ENCODE assay signal across 16 mouse cellular contexts in the genomic region with DNA sequence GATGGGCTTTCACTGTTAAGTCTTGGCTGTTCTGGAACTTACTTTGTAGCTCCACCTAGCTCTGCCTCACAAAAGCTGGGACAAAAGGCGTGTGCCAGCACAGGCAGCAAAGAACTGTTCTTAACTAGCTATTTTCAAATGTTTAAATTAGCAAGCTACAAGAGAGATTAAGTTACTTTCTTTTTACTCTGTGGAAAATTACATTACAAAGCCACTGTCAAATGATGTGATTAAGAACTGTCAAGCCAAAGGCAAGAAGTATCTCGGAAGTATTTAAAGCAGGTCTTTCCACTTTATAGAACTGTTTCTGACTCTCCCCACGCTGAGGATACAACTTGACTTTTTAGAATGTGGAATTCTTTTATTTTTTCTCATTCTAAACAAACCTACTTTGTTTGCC.
"Had no signal": no experiment of that assay in that cellular context is flagged by ENCODE, and none has a peak within 500 bp of the region (broad histone marks: within the 10 kb centered on the region; RNA-seq: fewer than 3 reads in every experiment).

No protein-coding gene starts in this region.

- H3K27ac ChIP-seq: midbrain, embryonic 10.5 days; midbrain, embryonic 12.5 days; neural tube, embryonic 12.5 days had no signal

- H3K27me3 ChIP-seq: midbrain, embryonic 12.5 days; neural tube, embryonic 12.5 days had no signal

- H3K36me3 ChIP-seq: midbrain, embryonic 10.5 days; midbrain, embryonic 12.5 days; neural tube, embryonic 12.5 days had no signal

- DNase-seq: lung, adult 18-20 months; lung, embryonic 14.5 days; lung, postnatal 10 days; lung, postnatal 4 days; midbrain, embryonic 14.5 days; retina, postnatal 1 day; right cerebral cortex, adult 18-20 months; right cerebral cortex, postnatal 25 days; right cerebral cortex, postnatal 4 days; spleen, adult 18-20 months; thymus, adult 18-20 months; thymus, postnatal 14 days; thymus, postnatal 36 days had no signal

- H3K4me3 ChIP-seq: midbrain, embryonic 10.5 days; midbrain, embryonic 12.5 days; neural tube, embryonic 12.5 days had no signal

- H3K4me1 ChIP-seq: midbrain, embryonic 12.5 days had no signal

- H3K9me3 ChIP-seq: midbrain, embryonic 10.5 days; midbrain, embryonic 12.5 days; neural tube, embryonic 12.5 days had no signal

- H3K4me2 ChIP-seq: lung, embryonic 14.5 days; midbrain, embryonic 12.5 days; neural tube, embryonic 12.5 days had no signal

- H3K9ac ChIP-seq: lung, embryonic 14.5 days; midbrain, embryonic 12.5 days; neural tube, embryonic 12.5 days had no signal
